Mouse (Mus musculus) skeletal muscle tissue, adult 2 months (tissue): ENCODE measurements around the gene Pgbd5.

Experiments used
- DNase-seq: peaks from one replicate; pipeline ENCODE4 v3.0.0-alpha.2; 2012; ENCODE audit warnings: low read depth, low spot score

Pgbd5 gene

DNA sequence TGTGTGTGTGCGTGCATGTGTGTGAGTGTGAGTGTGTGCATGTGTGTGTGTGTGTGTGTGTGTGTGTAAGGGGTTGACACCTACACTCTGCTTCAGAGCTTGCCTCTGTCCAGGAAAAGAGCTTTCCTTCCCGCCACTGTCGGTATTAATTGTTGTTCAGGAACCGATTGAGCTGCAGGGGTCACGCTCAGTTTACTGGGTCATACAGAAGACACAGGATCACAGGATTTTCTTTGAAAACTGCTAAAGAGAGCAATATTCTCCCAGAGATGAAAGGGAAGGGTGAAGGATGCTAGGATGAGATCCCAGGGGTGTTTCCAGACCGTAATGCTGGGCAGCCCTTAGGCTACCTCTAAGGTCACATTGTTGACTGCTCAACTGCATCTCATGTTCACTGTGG lies at the start of gene Pgbd5:
Pgbd5 (minus strand) TSS at position 101 of the 400 bp plus-strand sequence.
- DNase-seq: no peak

DNA sequence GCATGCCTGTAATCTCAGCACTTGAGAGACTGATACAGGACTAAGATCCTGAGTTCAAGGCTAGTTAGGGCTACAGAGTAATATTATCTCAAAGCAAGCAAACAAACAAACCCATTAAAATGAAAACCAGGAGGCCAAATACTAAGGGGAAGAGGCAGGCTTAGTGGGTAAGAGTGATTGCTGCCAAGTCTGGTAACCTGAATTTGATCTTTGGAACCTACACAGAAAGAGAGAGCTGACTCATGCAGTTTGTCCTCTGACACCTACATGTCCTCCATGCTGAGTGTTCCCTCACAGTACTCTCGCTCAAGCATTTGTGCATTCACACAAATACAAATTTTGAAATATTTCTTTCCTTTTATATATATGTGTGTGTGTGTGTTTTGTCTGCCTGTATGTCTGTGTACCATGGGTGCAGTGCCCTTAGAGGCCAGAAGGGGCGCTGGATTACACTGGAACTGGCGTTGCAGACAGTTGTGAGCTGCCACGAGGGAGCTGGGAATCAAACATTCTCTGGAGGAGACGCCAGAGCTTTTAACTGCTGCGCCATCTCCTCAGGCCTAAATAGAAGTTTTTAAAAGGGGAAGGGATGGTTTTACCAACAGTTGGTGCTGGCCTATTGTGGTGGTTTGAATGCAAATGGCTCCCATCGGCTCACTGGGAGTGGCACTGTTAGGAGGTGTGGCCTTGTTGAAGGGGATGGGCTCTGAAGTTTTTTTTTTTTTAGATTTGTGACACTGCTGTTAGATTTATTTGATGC lies 44.1 kb upstream of the Pgbd5 start:
- DNase-seq: no peak

DNA sequence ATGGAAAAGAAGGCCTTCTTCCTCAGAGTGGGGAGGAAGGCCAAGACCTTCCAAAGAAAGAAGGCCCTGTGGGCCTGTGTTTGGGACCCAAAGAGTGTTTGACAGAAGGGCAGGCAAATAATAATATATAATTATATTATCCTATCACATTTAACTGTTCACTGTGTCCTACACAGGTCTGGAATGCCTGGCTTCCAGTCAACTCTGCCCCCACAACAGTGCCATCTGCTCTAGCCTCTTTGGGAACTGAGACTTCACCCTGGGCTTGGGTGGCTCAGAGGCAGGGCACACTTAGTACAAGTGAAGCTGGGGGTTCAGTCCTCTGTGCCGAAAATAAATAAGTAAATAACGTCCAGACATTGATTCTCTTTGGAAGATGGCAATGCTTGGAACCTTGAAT lies 43.3 kb upstream of the Pgbd5 start:
- no peak for DNase-seq

DNA sequence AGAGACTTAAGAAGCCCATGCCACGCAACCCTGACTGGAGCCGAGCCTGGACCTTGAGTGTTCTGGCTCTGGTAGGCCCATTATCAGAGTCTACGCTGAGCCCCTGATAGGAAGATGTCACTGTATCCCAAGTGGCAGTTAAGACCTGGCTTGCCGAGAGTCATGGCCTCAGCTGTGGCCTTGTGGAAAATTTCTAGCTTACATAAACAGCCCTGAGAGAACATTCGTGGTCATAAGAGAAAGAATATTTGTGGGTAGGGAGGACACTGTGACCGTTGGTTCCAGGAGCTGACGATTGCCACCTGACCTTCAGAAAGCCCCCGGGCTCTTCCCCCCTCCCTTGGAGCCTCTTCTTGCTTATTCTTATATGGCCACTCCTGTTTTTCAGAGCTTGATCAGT lies 40.9 kb upstream of the Pgbd5 start:
- DNase-seq: no peak

DNA sequence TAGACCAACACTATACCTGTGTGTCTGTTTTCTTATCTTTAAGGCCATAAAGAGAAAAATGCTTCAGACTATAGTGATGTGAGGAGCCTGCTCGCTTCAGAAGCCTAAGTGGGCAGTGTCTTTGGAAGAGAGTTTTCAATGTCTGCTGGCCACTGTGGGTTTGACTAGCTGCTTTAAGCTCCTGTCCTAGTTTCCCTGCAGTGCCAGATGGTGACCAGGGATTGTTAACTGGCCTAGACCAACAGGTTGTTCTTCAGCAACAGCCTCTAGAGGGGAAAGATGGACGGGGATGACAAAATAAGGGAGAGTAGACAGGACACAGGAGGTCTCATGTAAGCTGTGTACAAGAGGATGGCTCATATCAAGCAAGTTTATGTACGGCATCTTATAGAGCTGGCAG lies 39.8 kb upstream of the Pgbd5 start:
- DNase-seq: no peak

DNA sequence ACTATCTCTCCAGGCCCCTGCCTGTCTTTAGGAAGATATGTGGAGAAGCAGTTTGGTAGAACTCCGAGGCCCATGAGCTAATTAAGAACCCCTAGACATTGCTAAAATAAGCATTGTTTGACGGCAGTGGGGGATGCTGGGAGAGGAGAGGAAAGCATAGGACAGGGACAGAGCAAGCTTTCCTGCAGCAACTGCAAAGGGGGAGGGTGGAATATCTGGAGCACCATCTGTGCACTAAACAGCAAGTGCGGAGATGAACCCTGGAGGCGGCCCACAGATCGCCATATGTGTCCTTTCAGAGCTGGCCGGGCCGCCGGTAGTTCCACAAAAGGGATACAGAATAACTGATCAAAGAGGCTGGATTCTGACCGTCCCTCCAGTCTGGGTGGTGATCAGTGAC lies 37.2 kb upstream of the Pgbd5 start:
- DNase-seq: no peak

DNA sequence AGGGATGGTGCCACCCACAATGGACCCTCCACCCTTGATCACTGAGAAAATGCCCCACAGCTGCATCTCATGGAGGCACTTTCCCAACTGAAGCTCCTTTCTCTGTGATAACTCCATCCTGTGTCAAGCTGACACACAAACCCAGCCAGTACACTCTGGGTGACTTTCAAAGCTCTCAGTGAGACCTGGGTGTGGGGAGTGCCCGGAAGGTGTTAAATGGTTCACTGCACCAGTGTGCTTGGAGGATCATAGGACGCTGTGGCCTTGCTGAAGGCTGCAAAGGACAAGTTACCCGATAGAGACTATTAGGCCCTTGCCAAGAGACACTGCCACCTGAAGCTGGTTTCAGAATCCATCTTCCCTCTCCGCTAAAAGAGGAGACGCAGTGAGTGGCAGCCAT lies 36.2 kb upstream of the Pgbd5 start:
- DNase-seq: no peak

DNA sequence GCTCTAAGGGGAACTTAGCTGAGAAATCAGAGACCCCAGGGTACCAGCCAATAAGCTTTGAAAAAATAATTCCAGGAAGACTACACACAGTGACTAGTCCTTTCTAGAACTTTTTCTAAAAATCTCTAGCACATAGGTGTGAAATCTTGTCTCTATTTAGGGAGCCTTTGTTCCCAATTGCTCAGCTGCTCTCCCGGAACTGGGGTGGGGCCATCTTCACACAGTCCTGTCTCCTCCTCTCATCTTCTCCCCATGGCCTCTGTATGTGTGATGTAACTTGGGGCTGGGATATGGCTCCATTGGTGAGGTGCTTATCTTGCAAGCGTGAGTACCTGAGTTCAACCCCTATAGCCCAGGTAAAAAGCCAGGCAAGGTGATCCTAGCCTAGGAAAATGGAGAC lies 25.2 kb upstream of the Pgbd5 start:
- DNase-seq: no peak

DNA sequence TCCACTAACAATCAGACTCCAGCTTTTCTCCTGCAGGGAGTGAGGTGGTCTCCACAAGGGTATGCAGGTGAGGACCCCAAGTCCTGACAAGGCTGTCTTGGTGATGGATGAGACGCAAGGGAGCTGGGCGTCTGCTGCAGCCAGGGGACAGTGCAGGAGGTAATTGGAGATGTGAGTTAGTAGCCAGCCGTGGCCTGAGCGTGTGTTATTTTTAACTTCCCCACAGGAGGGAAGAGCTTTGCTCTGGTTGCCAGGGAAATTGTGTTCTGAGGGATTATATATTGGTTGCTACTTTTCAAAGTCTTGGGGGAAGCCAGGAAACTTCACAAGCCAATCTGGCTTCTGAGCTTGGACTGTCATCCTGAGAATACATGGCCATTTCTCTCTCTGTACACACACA lies 23.7 kb upstream of the Pgbd5 start:
- DNase-seq: peak; percentile 18

DNA sequence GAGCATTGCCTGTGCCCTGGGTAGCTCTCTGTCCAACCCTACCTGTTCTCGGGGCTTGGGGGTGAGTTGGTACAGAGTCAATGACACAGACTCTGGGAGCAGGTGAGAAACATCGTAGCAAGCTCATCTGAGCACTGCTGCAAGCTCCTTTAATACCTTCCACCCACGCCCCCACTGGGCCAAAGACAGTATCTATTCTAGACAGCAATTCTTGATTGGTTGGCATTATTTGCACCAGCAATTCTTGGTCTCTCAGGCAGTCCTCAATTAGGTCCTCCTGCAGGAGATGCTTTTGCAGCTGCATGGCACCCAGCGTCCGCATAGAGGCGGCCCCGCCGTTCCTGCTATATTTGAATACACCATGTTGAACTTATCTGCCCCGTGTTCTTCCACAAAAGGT lies 22.7 kb upstream of the Pgbd5 start:
- no peak for DNase-seq

DNA sequence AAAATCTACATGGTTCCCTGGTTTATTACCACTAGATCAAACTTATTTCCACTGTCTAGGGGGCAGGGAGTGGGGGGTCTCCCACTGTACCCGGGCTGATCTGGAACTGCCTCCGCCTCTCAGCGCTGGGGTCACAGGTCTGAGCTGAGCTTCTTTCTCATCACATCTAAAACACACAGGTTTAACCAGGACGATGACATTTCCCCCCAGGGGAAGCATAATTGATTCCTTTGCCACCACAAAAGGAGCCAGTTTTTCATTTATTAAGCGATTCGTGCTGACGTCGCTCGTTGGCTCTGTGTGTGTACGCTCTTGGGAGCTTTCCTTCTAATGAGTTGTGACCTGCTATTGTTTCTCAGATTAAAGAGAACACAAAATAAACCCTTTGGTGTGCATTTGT lies 21.6 kb upstream of the Pgbd5 start:
- DNase-seq: no peak

DNA sequence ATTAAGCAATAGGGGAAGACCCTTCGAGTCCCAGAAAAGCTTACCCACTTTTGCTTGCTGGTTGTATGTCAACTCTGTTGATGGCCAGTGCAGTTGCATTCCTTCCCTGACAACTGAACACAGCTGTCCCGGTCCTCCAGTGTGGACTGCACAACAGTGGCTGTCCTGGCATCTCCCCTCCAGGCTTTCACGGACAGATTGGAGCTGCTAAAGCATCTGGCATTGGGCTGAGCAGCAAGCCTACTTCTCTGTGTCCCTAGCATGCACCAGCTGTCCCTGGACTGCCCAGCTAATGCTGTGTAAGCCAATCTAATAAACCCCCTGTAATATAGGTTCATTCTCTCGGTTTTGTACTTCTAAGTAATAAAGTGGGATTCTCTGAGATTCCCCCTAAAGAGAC lies 21.2 kb upstream of the Pgbd5 start:
- no peak for DNase-seq

DNA sequence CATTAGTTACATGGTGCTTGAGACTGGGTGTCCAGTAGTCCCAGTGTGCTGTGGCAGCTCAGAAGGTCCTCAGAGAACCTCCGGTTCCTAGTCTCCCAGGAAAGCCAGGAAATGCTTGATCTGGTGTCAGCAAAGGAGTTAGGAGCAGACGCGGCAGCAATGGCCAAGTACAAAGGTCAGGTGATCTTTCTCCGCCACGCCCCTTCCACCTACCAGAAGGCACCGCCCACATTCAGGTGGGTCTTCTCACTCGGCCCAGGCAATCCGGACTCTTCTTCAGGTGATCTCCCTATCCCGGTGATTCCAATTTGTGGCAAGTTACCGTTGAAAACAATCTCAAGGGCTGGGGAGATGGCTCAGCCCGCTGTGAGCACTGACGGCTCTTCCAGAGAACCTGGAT lies 20.2 kb upstream of the Pgbd5 start:
- no peak for DNase-seq

DNA sequence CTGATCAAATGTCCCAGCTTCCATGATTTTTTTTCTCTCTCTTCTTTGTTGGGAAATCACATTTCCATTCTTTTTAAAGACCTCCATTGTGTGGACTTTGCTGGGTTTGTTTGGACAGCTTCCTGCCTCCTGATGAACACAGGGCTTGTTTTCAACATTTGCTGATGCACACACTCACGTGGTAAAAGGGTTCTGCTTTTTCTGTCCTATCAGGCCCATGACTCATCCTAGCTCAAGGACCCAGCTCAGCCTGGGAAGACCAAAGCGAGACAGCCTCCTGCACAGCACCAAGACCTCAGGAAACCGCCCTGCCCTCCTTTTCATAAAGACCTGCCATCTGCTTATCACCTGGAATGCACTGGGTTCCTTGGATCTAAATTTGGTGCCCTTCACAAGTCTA lies 15.9 kb upstream of the Pgbd5 start:
- no peak for DNase-seq

DNA sequence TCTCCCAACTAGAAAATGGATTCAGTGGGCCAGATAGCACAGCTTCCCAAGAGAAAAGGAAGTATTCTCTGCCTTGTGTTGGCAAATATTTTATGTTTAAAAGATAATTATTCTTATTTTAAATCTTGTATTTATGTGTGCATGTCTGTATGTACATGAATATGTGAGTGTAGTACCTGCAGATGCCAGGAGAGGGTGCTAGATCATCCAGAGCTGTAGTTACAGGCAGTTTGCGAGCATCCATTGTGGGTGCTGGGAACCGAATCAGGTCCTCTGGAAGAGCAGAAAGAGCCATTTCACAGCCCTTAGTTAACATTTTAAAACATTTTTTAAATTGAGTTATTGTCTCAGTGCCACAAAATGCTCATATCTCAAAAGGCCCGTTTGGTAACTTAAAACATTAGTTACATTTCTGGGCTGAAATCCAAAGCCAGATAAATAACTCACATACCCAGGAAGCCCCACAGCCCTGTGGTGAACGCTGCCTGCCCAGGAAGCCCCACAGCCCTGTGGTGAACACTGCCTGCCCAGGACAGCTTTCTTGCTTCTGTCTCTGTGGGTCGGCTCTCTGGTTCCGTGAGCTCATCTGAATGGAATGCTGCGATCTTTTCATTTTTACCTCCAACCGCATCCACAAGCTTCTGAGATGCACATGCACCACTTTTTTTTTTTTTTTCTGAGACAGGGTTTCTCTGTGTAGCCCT lies 10.9 kb upstream of the Pgbd5 start:
- no peak for DNase-seq

DNA sequence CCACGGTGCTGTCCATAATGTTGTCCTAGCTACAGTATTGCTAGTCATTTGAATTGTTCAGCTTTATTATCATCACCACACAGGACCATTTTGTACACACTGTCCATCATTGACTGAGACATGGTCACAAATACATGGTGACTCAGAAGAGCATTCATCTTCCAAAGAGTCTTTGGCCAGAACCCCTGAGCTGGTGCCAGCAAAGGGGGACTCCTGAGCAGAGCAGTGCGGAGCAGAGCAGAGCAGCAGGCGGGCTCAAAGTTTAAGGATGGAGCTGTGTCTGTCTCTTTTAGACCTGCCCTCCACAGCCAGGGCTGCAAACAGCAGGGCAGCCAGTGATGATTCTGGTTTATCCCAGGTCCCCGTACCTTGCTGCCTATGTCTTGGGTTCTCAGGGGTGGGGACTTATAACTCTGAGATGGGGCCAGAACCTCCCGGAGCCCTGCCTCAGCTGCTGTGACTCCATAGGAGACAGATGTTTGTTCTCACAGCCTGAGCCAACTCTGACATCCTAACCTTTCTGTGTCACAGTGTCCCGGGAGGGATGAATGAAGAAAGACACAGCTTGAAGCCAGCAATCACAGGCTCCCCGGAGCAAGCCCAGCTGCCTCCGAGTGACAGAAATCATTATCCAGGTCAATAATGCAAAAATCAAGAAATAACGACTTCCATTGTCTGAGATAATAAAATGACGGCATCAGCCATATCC lies 9.7 kb upstream of the Pgbd5 start:
- no peak for DNase-seq

DNA sequence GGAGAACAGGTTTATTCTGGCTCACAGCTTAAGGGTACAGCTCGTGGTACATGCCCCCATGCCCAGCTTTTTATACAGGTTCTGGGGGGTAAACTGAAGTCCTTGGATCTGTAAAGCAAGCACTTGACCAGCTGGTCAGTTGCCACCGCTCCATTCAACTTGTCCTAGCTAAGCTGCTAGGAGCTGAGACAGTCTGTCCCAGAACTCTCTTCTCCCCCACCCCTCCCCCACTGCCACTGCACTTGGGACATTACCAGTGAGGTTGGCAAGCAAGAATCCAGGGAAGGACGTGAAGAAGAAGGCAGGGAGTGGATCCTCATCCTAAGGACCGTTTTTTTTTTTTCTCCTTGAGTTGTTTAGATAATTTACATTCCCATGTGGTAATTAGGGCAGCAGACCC lies 2.7 kb downstream of the Pgbd5 start:
- no peak for DNase-seq

DNA sequence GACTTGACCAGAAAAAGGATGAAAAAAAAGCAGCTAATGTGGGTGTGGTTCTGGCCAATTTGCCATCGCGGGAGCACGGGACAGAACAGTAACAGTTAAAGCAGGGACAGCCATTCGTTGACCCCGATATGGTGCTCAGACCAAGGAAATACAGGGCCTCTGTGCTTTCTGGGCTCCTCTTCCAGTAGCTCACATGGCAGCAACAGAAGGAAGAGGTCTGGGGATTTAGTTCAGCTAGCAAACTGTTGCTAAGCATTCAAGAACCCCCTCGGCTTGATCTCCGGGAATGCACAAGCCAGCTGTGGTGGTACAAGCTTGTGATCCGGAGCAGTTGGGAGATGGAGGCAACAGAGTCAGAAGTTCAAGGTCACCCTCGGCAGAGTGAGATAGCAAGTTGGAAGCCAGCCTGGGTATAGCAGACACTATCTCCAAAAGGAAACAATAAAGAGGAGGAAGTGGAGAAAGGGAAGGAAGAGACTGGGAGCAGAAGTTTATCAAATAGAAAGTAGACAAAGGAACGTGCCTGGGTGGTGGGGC lies 3.7 kb downstream of the Pgbd5 start:
- no peak for DNase-seq

DNA sequence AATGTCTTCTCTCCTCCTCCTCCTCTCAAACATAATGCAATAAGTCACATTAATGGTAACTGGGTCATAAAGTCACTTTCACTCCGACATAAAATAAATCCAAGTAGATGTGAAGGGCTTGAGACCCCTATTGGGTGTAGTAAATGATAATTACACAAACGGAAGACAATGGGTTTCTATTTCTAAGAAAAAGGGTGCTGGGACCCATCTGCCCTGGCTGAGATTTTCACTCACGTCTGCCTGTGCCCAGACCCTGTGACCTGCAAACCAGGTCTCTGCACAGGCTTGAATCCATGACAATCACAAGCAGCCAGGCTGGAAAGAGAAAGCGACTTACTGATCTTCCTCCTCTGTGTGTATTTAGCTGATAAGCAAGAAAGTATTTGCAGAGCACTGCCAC lies 4.3 kb downstream of the Pgbd5 start:
- DNase-seq: no peak

DNA sequence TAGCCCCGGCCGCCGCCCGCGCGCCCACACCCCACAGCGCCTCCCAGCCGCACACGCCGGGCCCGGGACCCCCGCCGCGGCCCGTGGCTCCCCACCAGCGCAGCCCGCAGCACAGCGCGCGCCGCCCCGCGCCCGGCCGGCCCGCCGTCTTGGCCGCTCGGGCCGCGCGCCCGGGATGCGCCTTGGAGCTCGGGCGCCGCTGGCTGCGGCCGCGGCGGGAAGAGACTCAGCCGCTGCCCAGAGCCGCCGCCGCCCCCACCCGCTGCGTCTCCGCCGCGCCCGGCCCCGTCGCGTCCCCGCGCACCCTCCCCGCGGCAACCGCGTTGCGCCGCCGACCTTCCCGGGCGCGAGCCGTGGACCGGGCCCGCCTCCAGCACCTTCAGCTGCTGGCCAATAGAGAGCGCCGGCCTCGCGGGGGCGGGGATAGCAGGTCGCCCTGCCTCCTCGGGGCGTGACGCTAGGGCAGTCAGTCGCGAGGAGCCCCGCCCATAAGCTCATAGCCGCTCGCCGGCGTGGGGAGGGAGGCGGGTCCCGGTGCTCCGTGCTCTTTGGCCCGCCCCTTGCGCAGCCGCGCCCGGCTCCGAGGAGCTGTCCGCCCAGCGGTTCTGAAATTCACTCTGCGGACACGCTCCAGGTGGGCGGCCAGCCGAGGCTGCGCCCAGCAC lies 5.2 kb downstream of the Pgbd5 start:
- DNase-seq: peak; percentile 88

DNA sequence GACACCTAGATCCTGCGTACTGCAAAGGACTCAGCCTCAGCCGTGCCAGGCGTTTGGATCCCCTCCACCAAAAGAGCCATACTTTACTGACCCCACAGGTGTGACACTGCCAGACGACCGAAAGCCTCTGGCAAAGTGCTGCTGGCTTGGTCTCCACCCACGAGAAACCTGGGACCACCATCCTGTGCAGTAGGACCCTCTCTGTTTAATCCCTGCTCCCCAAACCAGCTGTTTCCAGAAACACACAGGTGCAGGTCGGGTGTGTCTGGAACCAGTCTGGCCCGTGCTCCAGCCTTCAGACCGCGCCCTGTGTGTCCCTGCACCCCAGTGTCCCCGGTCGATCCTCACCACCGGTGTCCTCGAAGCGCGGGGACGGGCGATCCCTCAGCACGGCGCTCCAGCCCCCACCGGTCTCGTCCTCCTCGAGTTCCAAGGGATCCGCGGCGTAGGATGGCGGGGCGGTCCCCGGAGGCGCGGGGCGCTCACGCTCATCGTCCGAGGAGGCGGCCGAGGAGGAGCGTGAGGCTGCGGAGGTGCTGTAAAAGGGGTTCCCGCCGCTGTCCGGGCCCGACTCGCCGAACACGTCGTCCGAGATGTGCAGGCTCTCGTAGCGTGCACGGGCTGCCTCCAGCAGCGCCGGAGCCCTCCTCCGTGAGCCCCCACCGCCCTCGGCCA lies 5.9 kb downstream of the Pgbd5 start:
- DNase-seq: no peak

DNA sequence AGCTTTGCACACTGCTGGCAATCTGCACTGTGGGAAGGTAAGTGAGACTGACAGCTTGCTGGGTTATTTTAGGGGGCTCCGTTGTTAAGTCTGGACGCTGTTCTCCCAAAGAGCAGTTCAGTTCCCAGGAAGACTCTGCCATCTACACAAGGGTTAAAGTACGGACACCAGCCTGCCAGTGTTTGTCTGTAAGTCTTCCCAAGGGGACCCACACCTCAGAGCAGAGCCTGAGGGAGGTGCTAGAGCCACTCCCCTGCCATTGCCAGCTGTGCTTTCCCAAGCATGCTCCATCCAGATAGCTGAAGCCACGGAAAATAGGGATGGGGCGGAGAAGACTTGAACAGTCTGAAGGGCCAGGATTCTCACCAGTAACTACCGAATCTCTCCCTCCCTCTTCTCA lies 8.6 kb downstream of the Pgbd5 start:
- DNase-seq: no peak
